Mouse (Mus musculus): ENCODE results near the gene Nploc4.
"Not testable (repeated sequence)": the region's sequence is repeated elsewhere in the genome, so short reads cannot be mapped to it uniquely, and the experiment has no call there.

The Nploc4 gene

GRCm38 (mm10) chr11:120442765-120443280 lies 5.3 kb upstream of the Nploc4 start:
- DNase-seq (ENCODE audit: low spot score in 2 of 2): no peak

- no peak for DNase-seq (ENCODE audit: low spot score in 2 of 2)
Measured at GRCm38 (mm10) chr11:120442344-120442743, 4.8 kb upstream of the Nploc4 start, which contains the start of gene Tspan10. TSS of gene Tspan10 (plus strand) at chr11:120442644.

GRCm38 (mm10) chr11:120437857-120438385 lies 413 bp upstream of the Nploc4 start:
- DNase-seq (ENCODE audit: low spot score in 2 of 2): no peak

- no peak for DNase-seq (ENCODE audit: low spot score in 2 of 2)
Measured at GRCm38 (mm10) chr11:120426727-120427126, 10.8 kb downstream of the Nploc4 start.

GRCm38 (mm10) chr11:120423569-120424295 lies 13.8 kb downstream of the Nploc4 start:
- DNase-seq (ENCODE audit: low spot score in 2 of 2): peak; percentile 33

- DNase-seq (ENCODE audit: low spot score in 2 of 2): no peak
Measured at GRCm38 (mm10) chr11:120422651-120423568, 14.6 kb downstream of the Nploc4 start.

- DNase-seq (ENCODE audit: low spot score in 2 of 2): no peak
Measured at GRCm38 (mm10) chr11:120418592-120418991, 18.9 kb downstream of the Nploc4 start.

- no peak for DNase-seq (ENCODE audit: low spot score in 2 of 2)
Measured at GRCm38 (mm10) chr11:120417852-120418251, 19.7 kb downstream of the Nploc4 start.

- not testable (repeated sequence) for DNase-seq (ENCODE audit: low spot score in 2 of 2)
Measured at GRCm38 (mm10) chr11:120413621-120414020, 23.9 kb downstream of the Nploc4 start.

GRCm38 (mm10) chr11:120406445-120406844 lies 31.1 kb downstream of the Nploc4 start:
- DNase-seq (ENCODE audit: low spot score in 2 of 2): no peak

GRCm38 (mm10) chr11:120405867-120406266 lies 31.6 kb downstream of the Nploc4 start:
- DNase-seq (ENCODE audit: low spot score in 2 of 2): no peak

- no peak for DNase-seq (ENCODE audit: low spot score in 2 of 2)
Measured at GRCm38 (mm10) chr11:120404814-120405213, 32.7 kb downstream of the Nploc4 start.

- no peak for DNase-seq (ENCODE audit: low spot score in 2 of 2)
Measured at GRCm38 (mm10) chr11:120399319-120399718, 38.2 kb downstream of the Nploc4 start.

GRCm38 (mm10) chr11:120397602-120398001 lies 39.9 kb downstream of the Nploc4 start:
- no peak for DNase-seq (ENCODE audit: low spot score in 2 of 2)

- no peak for DNase-seq (ENCODE audit: low spot score in 2 of 2)
Measured at GRCm38 (mm10) chr11:120395661-120396060, 41.8 kb downstream of the Nploc4 start.

- no peak for DNase-seq (ENCODE audit: low spot score in 2 of 2)
Measured at GRCm38 (mm10) chr11:120388580-120388979, 48.9 kb downstream of the Nploc4 start.

- no peak for DNase-seq (ENCODE audit: low spot score in 2 of 2)
Measured at GRCm38 (mm10) chr11:120387157-120387556, 50.4 kb downstream of the Nploc4 start.

- no peak for DNase-seq (ENCODE audit: low spot score in 2 of 2)
Measured at GRCm38 (mm10) chr11:120386632-120387031, 50.9 kb downstream of the Nploc4 start.

GRCm38 (mm10) chr11:120382509-120382908 lies 55.0 kb downstream of the Nploc4 start:
- DNase-seq (ENCODE audit: low spot score in 2 of 2): peak in 1 of 2 experiments; percentile 20

- no peak for DNase-seq (ENCODE audit: low spot score in 2 of 2)
Measured at GRCm38 (mm10) chr11:120381157-120381556, 56.4 kb downstream of the Nploc4 start.

GRCm38 (mm10) chr11:120380271-120380670 lies 57.2 kb downstream of the Nploc4 start:
- no peak for DNase-seq (ENCODE audit: low spot score in 2 of 2)

All from frontal cortex, postnatal 25 days (tissue).